Mouse (Mus musculus): ENCODE results near the gene Map1a.

GRCm38 (mm10) chr2:121268446-121268845, 21.0 kb upstream of the Map1a start:
- no peak for TF ChIP-seq POLR2A (IDR thresholded peaks at IDR 0.05; ENCODE audit: control insufficient read depth, extremely low read depth, insufficient read depth, low read length, poor library complexity)
- no peak for TF ChIP-seq CTCF (IDR thresholded peaks at IDR 0.05; ENCODE audit: borderline replicate concordance, control insufficient read depth, extremely low read depth, insufficient read depth, low read length, poor library complexity)

Measured in thymus, adult 2 months (tissue).